Mouse (Mus musculus) brain, embryonic 14.5 days (tissue): ENCODE data around the gene St13.

ENCODE experiments used
- CTCF ChIP-seq: fragments of 200-500 bp; IDR thresholded peaks from 2 replicates; pipeline ENCODE4 v1.5.1; 2012; ENCODE audit warnings: inconsistent platforms, mild to moderate bottlenecking, moderate library complexity, borderline replicate concordance; ENCODE audit not compliant: insufficient read depth, insufficient read length; ENCODE audit errors: extremely low read depth
- POLR2A ChIP-seq: fragments of 200-500 bp; IDR thresholded peaks from 2 replicates; pipeline ENCODE4 v1.6.1; 2012; ENCODE audit warnings: mild to moderate bottlenecking, inconsistent platforms, borderline replicate concordance; ENCODE audit not compliant: poor library complexity, insufficient read depth, insufficient read length, severe bottlenecking; ENCODE audit errors: extremely low read depth

DNA sequence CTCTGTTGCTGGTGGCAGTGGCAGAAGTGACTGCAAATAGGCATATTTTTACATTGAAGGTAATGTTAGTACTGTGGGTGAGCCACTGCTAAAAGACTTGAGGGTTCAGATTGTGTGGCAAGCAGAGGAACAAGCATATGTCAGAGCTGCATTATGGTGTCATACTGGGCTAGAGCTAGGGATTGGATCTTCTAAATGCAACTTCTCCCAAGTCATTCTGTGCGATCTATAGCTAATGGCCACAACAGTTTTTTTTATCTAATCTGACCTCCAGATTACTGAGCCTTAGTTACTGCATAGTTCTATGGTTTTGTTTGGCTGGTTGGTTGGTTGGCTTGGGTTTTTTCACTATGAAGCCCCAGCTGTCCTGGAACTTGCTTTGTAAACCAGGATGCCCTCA, 8.3 kb upstream of the St13 start, which contains the start of gene Dnajb7:
- TF ChIP-seq CTCF = no peak
- no peak for TF ChIP-seq POLR2A
